Mouse (Mus musculus): Measurements from ENCODE around the gene Nkain4.

The Nkain4 gene

DNA sequence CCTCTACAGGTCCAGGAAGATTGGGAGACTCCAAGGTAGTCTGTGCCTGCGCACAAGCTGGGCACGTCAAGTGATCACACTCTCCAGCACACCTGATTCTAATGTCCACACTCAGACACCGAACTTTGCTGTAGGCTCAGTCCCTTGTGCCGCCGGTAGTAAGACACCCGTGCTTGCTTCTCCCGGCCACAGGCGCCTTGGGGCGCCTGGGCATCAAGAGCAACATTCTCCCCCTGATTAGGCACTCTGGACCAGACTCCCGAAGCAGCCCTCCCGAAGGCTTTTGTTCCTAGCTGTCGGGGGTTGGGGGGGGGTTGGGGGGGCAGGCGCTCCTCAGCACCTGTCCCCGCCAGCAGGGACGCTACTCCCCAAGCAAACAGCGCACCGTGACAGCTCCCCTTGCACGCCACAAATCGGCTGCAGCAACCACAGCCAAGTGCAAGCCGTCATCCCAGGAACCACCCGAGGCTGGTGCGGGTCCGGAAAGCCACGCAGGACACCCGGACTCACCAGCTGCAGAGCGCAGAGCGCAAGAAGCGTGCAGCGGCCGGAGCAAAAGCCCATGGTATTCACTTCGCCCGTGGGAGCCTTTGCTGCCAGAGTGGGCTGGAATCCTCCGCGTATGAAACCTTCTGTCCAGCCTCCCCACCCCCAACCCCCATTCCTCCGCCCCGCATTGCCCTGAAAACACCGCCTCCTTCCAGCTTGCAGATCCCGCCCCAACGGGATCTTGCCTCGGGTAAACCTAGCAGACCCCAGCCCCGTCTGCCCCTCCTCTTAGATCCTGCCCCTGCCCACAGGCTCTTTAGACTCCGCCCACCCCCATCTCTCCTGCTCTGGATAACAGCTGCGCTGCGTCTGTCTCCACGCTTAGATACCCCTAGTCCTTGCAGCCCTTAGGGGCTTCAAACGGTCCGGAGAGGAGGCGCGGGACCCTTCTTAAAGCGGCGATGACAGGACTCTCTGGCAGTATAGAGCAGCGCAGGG, at the start of gene Nkain4:
Gene Nkain4 (minus strand): TSS at position 639 of the 987 bp plus-strand sequence.
- DNase-seq (ENCODE audit: low read depth in 2 of 2, low spot score in 2 of 2): no peak

GRCm38 (mm10) chr2:180996905-180997304, 42.4 kb upstream of the Nkain4 start:
- DNase-seq (ENCODE audit: low read depth in 2 of 2, low spot score in 2 of 2): no peak

- DNase-seq (ENCODE audit: low read depth in 2 of 2, low spot score in 2 of 2): peak; percentile 13 to 27
These were observed 41.9 kb upstream of the Nkain4 start for GRCm38 (mm10) chr2:180996436-180996835.

DNA sequence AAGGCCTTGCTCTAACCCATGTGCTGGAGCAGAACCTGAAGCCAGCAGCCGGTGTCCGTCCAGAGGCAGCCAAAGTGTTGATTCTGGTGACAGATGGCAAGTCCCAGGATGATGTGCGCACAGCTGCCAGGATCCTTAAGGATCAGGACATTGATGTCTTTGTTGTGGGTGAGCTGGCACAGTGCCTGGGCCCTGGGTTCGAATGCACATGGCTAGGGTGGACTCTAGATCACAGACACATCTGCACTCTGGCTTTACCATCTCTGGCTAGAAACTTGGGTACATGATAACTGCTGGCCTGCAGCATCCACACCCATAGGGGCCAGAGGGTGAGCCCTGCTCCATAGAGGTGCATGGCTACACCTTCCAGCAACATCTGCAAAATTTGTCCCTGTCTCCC, 41.0 kb upstream of the Nkain4 start:
- no peak for DNase-seq (ENCODE audit: low read depth in 2 of 2, low spot score in 2 of 2)

DNA sequence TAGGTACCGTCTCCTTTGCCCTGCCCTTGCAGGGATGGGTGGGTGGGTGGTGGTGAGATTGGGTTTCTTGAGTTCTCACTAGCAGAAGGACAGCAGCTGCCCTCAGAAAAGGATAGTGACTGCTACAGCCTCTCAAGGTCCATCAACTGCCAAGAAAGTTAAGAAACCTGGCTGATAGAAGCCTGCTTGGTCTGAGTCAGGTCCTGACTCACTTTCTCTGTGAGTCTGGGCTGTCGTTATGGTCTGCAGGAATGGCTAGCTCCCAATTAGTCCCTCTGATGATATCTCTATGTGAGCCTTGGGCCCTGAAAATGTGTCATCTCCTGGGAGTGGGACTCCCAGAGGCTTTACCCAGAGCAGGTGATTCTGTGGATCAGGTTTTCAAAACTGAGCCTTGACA, 39.9 kb upstream of the Nkain4 start:
- DNase-seq (ENCODE audit: low read depth in 2 of 2, low spot score in 2 of 2): no peak

DNA sequence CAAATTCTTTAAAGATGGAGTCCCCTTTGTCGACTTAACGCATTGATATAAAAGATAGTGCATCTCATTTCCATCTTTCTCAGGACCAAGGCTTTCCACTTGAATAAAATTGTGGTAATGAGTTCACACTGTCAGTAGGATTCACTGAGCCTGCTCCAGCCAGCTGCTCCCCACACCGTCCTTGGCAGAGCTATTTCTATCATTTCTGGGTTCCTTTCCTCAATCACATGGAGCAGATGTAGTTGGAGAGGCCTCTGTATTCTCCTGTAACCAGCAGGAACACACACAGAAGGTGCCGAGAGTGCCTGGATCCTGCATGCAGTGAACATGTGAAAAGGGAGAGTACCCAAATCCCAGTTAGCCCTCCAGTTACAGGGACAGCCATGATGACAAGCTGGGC, 35.8 kb upstream of the Nkain4 start:
- DNase-seq (ENCODE audit: low read depth in 2 of 2, low spot score in 2 of 2): no peak

DNA sequence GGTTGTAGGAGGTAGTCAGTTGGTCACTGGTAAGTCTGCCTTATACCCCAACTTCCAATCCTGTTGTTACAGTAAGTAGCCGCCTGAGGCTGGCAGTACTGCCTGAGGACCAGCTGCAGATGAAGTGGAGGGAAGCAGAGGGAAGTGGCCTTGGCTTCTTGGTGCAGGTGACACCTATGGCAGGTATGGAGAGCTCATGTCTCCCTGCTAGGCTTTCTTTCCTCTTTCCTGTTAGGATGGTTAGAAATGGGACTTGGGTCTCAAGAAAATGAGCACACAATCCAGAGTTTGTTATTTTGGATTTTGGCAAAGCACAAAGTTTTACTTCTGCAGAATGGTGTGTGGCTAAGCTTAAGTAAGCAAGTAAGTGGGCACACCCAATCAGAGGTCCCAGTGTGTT, 34.4 kb upstream of the Nkain4 start:
- DNase-seq (ENCODE audit: low read depth in 2 of 2, low spot score in 2 of 2): no peak

DNA sequence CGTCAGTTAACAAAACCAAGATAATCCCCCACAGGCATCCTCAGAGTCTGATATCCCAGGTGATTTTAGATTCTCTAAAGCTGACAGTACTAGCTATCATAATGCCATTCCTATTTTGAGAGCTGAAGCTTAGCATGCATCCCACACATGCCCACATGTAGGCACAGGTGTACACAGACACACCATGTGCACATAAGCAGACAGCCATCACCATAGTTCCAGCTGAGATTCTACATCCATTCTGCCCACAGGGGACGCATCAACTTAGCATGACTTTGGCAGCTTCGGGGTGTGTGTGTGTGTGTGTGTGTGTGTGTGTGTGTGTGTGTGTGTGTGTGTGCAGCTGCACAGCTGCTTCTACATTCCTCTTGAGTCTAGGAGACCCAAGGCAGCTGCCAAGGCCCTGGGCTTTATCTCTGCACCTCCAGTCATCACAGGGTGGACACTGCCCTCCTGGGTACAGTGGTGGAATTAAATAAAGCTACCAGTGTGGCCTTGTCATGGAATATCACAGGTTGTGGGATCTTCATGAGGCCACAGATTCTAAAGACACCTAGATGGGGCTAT, 33.9 kb upstream of the Nkain4 start:
- DNase-seq (ENCODE audit: low read depth in 2 of 2, low spot score in 2 of 2): no peak

GRCm38 (mm10) chr2:180987432-180988030, 33.0 kb upstream of the Nkain4 start:
- no peak for DNase-seq (ENCODE audit: low read depth in 2 of 2, low spot score in 2 of 2)

GRCm38 (mm10) chr2:180987001-180987400, 32.5 kb upstream of the Nkain4 start:
- no peak for DNase-seq (ENCODE audit: low read depth in 2 of 2, low spot score in 2 of 2)

DNA sequence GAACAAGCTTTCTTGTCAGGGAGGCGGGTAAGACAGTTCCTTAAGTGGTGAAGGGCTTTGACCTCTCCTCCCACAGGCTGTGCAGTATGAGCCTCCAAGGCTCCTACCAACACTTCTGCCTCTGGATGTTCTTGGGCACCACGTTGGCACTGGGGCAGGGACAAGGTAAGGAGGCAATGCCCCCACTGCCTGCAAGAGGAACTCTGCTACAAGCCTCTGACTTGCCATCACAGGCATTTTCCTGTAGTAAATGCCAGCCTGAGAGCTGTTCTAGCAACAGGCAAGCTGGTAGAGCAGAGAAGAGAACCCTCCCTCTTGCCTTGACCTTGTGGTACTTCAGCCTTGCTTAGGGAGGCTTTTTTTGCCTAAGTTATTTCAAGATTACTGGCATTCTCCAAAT, 31.9 kb upstream of the Nkain4 start, which contains the start of gene Col20a1:
Gene Col20a1 (plus strand): TSS at position 87 of the 400 bp plus-strand sequence.
- no peak for DNase-seq (ENCODE audit: low read depth in 2 of 2, low spot score in 2 of 2)

- DNase-seq (ENCODE audit: low read depth in 2 of 2, low spot score in 2 of 2): no peak
These were observed 31.1 kb upstream of the Nkain4 start for GRCm38 (mm10) chr2:180985635-180986034.

GRCm38 (mm10) chr2:180981133-180981532, 26.6 kb upstream of the Nkain4 start:
- DNase-seq (ENCODE audit: low read depth in 2 of 2, low spot score in 2 of 2): no peak

GRCm38 (mm10) chr2:180967010-180967763, 12.7 kb upstream of the Nkain4 start, which contains the start of gene Arfgap1:
Gene Arfgap1 (plus strand): TSS chr2:180967225.
- peak; percentile 77 to 83 for DNase-seq (ENCODE audit: low read depth in 2 of 2, low spot score in 2 of 2)

- peak in 1 of 2 experiments; percentile 17 for DNase-seq (ENCODE audit: low read depth in 2 of 2, low spot score in 2 of 2)
These were observed 11.8 kb upstream of the Nkain4 start for GRCm38 (mm10) chr2:180966092-180966882.

DNA sequence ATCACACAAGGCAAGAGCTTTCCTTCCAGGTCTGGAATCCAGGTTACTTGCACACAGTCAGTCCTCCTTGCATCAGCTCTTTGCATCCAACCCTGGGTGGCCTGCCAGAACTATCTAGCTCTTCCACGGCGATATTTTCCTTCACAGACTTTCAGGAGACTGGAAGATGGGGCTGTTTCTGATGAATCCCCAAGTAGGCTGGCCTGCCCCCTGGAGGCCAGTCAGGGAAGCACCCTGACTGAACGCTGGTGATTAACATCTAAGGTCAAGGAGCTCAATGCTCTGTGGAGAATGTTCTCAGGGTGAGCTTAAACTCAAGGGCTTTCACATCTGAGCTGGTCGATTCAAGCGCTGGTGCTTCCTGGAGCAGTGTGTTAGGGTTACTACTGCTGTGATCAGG, 9.5 kb upstream of the Nkain4 start:
- DNase-seq (ENCODE audit: low read depth in 2 of 2, low spot score in 2 of 2): peak; percentile 59 to 73

GRCm38 (mm10) chr2:180962616-180963308, 8.3 kb upstream of the Nkain4 start:
- no peak for DNase-seq (ENCODE audit: low read depth in 2 of 2, low spot score in 2 of 2)

- no peak for DNase-seq (ENCODE audit: low read depth in 2 of 2, low spot score in 2 of 2)
These were observed 5.7 kb upstream of the Nkain4 start for GRCm38 (mm10) chr2:180960187-180960586.

DNA sequence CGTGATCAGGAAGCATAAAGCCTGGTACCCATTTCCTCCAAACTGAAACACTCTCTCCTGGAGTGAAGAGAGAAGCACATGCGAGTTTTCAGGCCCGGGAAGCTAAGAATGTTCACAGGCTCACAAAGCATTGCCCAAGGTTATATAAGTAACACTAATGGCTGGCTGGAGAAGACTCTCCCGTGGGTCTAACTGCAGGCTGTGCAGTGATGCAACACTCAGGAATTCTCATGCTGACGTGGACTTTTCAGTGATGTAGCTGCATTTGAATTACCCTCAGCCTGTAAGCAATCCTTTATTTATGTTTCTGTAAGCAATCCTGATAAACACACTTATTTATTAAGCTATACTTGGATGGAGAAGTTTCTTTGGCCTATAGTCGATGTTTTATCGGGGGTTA, 5.1 kb upstream of the Nkain4 start:
- DNase-seq (ENCODE audit: low read depth in 2 of 2, low spot score in 2 of 2): no peak

- DNase-seq (ENCODE audit: low read depth in 2 of 2, low spot score in 2 of 2): no peak
These were observed 861 bp downstream of the Nkain4 start for GRCm38 (mm10) chr2:180953638-180954037.

All from CD8-positive naive resting alpha-beta T cell, adult 2 months (primary cell).